Mouse (Mus musculus) spleen, embryonic (tissue): ENCODE measurements around the gene Ly6g6d.

ENCODE experiments used
- CTCF ChIA-PET: fragments of 350-600 bp; sonication (Branson Sonifier 250); formaldehyde crosslinking; loops from one replicate; lab custom pipeline; 2022; lab: Charles Lee

Ly6g6d gene

DNA sequence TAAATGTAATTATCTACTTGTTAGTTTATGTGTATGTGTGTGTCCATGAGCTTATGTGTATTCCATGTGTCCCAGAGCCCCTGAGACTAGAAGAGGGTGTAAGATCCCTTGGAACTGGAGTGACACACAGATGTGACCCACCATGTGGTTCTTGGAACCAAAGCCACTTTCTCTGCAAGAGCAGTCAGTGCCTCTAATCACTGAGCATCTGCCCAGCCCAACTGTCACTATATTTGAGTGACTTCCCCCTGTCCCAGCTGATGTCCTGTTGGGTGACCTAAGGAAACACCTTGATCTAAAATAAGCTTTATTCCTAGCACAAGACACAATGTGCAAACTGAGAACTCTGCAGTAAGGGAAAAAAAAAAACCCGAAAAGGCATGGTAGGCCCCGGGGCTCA is 49.5 kb downstream of the Ly6g6d start:
- CTCF ChIA-PET = interaction anchor here (0.6 to 1.2 kb wide), 3 partner anchors 18 to 356 kb away, joined by 4 to 5 read pairs (median 5); partner anchors contain the start of gene Msh5

- CTCF ChIA-PET = interaction anchor here (0.6 to 1.2 kb wide), 2 partner anchors 19 to 357 kb away, joined by 4 to 5 read pairs; partner anchors contain the start of gene Msh5
Observed at GRCm38 (mm10) chr17:35027277-35028068, 50.4 kb downstream of the Ly6g6d start, which contains the start of gene Sapcd1. Gene Sapcd1, minus strand, starts transcription at chr17:35028016.

- CTCF ChIA-PET = interaction anchor here (0.6 to 0.7 kb wide), 4 partner anchors 19 to 241 kb away, joined by 4 to 5 read pairs (median 4); no protein-coding TSS in a partner anchor
Observed at GRCm38 (mm10) chr17:35026206-35026605, 51.7 kb downstream of the Ly6g6d start.

DNA sequence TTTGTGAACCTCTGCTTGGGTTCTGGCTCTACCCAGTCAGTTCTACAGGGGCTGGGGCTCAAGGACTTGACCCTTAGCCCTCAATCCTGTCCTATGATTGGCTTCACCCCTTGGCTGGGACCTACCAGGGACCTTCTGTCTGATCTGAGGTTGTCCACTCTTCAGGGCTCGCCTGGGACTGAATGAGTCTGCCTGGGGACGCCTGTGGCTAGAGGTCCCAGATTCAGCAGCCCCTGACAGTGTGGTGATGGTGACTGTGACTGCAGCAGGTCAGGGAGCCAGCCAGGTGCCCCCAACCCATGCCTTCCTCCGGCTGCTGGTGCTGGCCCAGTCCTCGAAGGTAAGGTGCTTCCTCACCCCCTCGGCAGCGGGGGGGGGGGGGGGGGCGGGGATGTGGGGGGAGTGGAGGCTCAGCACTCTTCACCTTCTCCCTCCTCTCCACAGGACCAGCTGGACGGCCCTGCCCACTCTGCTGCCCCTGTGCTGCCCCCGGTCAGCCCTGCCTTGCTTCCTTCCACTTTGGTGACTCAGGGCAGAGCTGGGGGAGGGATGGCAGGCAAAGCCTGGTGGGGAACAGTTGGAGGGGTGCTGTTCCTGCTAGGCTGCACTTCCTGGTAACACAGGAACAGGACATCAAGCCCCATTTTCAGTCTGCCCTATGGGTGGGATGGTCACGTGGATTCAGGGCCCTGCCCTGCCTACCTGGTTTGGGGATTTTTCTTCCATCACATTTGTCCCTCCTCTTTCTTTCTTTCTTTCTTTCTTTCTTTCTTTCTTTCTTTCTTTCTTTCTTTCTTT is 53.0 kb downstream of the Ly6g6d start:
- CTCF ChIA-PET = interaction anchor here (0.5 to 1.2 kb wide), 2 partner anchors 20 to 51 kb away, joined by 3 to 4 read pairs; no protein-coding TSS in a partner anchor

DNA sequence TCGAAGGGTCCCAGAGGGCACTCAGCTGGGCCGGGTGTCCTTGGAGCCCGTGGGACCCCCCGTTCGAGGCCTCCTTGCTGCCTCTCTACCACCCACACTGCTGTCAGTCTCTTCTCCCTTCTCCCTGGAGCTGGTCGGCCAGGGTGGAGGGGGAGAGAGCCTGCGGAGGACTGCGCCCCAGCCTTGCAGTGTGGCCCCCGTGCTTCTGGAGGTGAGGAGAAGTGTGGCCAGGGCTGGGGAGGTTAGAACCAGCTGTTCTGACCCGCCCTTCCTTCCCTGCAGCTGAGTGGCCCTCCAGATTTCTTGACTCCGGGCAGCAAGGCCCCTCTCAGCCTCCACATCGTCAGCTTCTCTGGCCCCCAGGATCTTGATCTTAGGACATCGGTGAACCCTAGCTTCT is 53.6 kb downstream of the Ly6g6d start:
- CTCF ChIA-PET = interaction anchor here (0.5 to 1.2 kb wide), 2 partner anchors 20 to 50 kb away, joined by 3 to 4 read pairs; no protein-coding TSS in a partner anchor

GRCm38 (mm10) chr17:35023756-35024155 is 54.1 kb downstream of the Ly6g6d start:
- CTCF ChIA-PET = interaction anchor here (0.7 to 1.2 kb wide), 2 partner anchors 11 to 21 kb away, joined by 3 read pairs; no protein-coding TSS in a partner anchor

DNA sequence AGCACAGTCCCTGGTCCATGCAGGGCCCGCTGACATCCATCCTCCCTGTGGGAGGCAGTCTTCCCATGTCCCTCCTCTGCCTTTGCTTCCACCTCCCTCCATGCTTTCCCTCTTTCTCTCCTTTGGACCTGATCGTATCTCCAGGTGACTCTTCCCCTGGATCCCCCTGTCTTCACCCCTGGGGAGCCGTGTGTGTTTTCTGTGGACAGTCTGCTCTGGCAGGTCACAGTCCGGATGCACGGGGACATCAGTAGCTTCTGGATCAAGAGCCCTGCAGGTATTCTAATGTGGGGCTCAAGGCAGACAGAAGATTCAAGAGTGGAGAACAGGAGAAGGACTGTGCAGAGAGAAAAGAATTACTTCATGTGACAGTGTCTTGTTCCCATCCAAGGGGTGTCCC is 54.6 kb downstream of the Ly6g6d start:
- CTCF ChIA-PET = interaction anchor here (0.7 kb wide), 1 partner anchor 12 kb away, joined by 3 read pairs; no protein-coding TSS in a partner anchor

DNA sequence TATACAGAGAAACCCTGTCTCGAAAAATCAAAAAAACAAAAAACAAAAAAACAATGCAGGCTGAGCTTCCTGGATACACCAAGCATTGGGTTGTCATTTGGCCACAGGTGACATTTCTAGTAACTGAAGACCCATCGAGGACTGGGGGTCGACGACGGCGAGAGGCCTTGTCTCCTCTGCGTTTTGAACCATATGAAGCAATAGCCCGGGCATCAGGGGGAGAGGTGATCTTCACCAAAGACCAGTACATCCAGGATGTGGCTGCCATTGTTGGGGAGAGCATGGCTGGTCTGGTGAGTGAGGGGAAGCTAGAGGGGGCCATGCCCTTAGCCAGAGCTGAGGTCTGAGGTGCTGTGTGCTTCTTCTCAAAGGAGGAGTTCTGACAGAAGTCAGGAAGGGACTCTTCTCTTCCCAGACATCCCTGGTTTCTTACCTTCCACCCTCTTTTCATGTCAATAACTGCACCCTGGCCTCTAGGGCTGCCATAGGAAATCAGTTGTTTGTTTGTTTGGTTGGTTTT is 55.3 kb downstream of the Ly6g6d start:
- CTCF ChIA-PET = interaction anchor here (0.5 to 2.4 kb wide), 3 partner anchors 17 to 37 kb away, joined by 3 to 16 read pairs (median 3); partner anchors contain the start of gene Ddah2

- CTCF ChIA-PET = interaction anchor here (0.5 to 2.4 kb wide), 4 partner anchors 18 to 37 kb away, joined by 3 to 16 read pairs (median 6); partner anchors contain the start of gene Ddah2
Observed at GRCm38 (mm10) chr17:35021842-35022477, 55.9 kb downstream of the Ly6g6d start.
